Mouse (Mus musculus) spleen, adult 2 months (tissue): ENCODE measurements around the gene H2afy.

Experiments used
- CTCF ChIP-seq: fragments of 200-500 bp; IDR thresholded peaks from 2 replicates; pipeline ENCODE4 v1.5.1; 2011; ENCODE audit warnings: mild to moderate bottlenecking, inconsistent platforms; ENCODE audit not compliant: insufficient read depth, insufficient read length, insufficient replicate concordance; ENCODE audit errors: extremely low read depth
- POLR2A ChIP-seq: fragments of 200-500 bp; IDR thresholded peaks from 2 replicates; pipeline ENCODE4 v1.6.1; 2011; ENCODE audit warnings: low read depth, low read length, inconsistent platforms

DNA sequence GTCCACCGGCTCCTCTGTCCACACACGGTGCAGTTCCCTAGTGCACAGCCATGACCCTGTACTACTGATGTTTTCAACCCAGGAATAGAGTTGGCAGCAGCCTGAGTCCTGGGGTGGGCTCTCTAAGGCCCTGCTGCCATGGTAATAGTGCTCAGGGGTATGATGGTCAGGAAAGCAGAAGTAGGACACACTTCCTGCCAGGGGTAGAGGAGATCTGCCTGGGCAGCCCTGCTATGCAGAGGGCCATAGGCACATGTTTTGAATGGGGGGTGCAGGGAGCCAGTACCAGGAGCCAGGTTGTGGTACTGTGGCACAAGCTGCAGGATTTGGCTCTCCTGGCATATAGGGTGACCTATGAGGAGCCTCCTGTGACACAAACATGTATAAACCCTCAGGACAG is 69.3 kb downstream of the H2afy start:
- TF ChIP-seq POLR2A (no peak), CTCF (no peak)
